In genomic region chr16:8525293-8525692, GRCm38 (mm10) we compare ENCODE assay signal across 24 mouse cellular contexts. TPM values are rescaled to one million over a fixed set of nuclear protein-coding genes. Genes with fewer than 3 reads are reported as not detected.
DNase-seq lines count a peak whose midpoint lies in the region; ATAC-seq and TF ChIP-seq lines count a peak whose summit lies in the region.
"Had no signal": no experiment of that assay in that cellular context is flagged by ENCODE, and none has a peak within 500 bp of the region (broad histone marks: within the 10 kb centered on the region; RNA-seq: fewer than 3 reads in every experiment).

No protein-coding gene starts in this region.

- H3K4me1 ChIP-seq in hindbrain, embryonic 13.5 days (replicated peaks): peaks cover 60% of the 10 kb centered on the region
- peaks cover 2% of the 10 kb centered on the region; the same call in 1 of the 2 replicates for H3K4me1 ChIP-seq in hindbrain, embryonic 11.5 days (replicated peaks; ENCODE audit: control insufficient read depth, insufficient read depth, low read length)
- peaks cover 12% of the 10 kb centered on the region for H3K4me1 ChIP-seq in liver, embryonic 16.5 days (ENCODE audit: control insufficient read depth, low read depth, low read length)
- H3K4me1 ChIP-seq in liver, embryonic 11.5 days (replicated peaks; ENCODE audit: control insufficient read depth, insufficient read depth, low read length): peaks cover 4% of the 10 kb centered on the region; the same call in 1 of the 2 replicates
- H3K4me1 ChIP-seq in intestine, embryonic 16.5 days (ENCODE audit: control insufficient read depth, insufficient read depth, low read length): peaks cover 28% of the 10 kb centered on the region
- H3K4me1 ChIP-seq in olfactory bulb, adult 2 months (ENCODE audit: control insufficient read depth, insufficient read depth, low read length): peaks cover 36% of the 10 kb centered on the region

- H3K27me3 ChIP-seq in hindbrain, embryonic 13.5 days: no peaks in the 10 kb centered on the region
- no peaks in the 10 kb centered on the region for H3K27me3 ChIP-seq in hindbrain, embryonic 11.5 days (ENCODE audit: control insufficient read depth, insufficient read depth, low read length)
- no peaks in the 10 kb centered on the region for H3K27me3 ChIP-seq in liver, embryonic 16.5 days (ENCODE audit: control insufficient read depth, insufficient read depth, low read depth, low read length)
- H3K27me3 ChIP-seq in liver, embryonic 11.5 days (replicated peaks; ENCODE audit: control insufficient read depth, insufficient read depth, low read length): no peaks in the 10 kb centered on the region
- H3K27me3 ChIP-seq in intestine, embryonic 16.5 days (replicated peaks; ENCODE audit: control insufficient read depth, insufficient read depth, low read length): no peaks in the 10 kb centered on the region
- H3K27me3 ChIP-seq: liver, embryonic 13.5 days had no signal

- H3K9me3 ChIP-seq in hindbrain, embryonic 13.5 days: no peaks in the 10 kb centered on the region
- H3K9me3 ChIP-seq in hindbrain, embryonic 11.5 days (ENCODE audit: control insufficient read depth, low read length): no peaks in the 10 kb centered on the region
- H3K9me3 ChIP-seq in liver, embryonic 16.5 days (replicated peaks; ENCODE audit: control insufficient read depth, low read length): no peaks in the 10 kb centered on the region
- H3K9me3 ChIP-seq in liver, embryonic 11.5 days (ENCODE audit: control insufficient read depth, low read length): no peaks in the 10 kb centered on the region
- H3K9me3 ChIP-seq in intestine, embryonic 16.5 days (ENCODE audit: control insufficient read depth, low read length): no peaks in the 10 kb centered on the region
- H3K9me3 ChIP-seq: hindbrain, embryonic 10.5 days; liver, embryonic 13.5 days; megakaryocyte, embryonic 14.5 days had no signal

- H3K27ac ChIP-seq in hindbrain, embryonic 13.5 days: 0 out of 2 replicates have a peak overlapping the region, but pooled peaks have one; percentile 92
- H3K27ac ChIP-seq in hindbrain, embryonic 11.5 days (ENCODE audit: low read depth, low read length): no peak overlapping the region
- H3K27ac ChIP-seq in liver, embryonic 16.5 days (ENCODE audit: low read length): peak overlapping the region; percentile 27; the same call in 1 of the 2 replicates
- no peak overlapping the region for H3K27ac ChIP-seq in liver, embryonic 11.5 days (ENCODE audit: low read depth, low read length)
- peak overlapping the region; percentile 64 for H3K27ac ChIP-seq in intestine, embryonic 16.5 days (ENCODE audit: low read length)
- H3K27ac ChIP-seq in olfactory bulb, adult 2 months (ENCODE audit: insufficient read depth, low read depth, low read length): peak overlapping the region; percentile 38; the same call in 1 of the 2 replicates
- H3K27ac ChIP-seq: hindbrain, embryonic 10.5 days; liver, embryonic 13.5 days had no signal

- DNase-seq in hindbrain, embryonic 11.5 days (ENCODE audit: low spot score): no peak
- no peak for DNase-seq in liver, embryonic 11.5 days (ENCODE audit: low spot score)
- no peak for DNase-seq in cerebellum, postnatal 25 days
- DNase-seq in cerebellum, adult 18-20 months: no peak
- DNase-seq: adrenal gland, postnatal 10 days; cerebellum, adult 9-10 months; gastrocnemius, postnatal 10 days; heart, postnatal 14 days; kidney, adult 2 months; kidney, postnatal 36 days; liver, embryonic 13.5 days; lung, postnatal 4 days; midbrain, embryonic 14.5 days; right cerebral cortex, postnatal 4 days; thymus, adult 2 months; thymus, postnatal 36 days had no signal

- H3K9ac ChIP-seq in hindbrain, embryonic 13.5 days: no peak overlapping the region
- H3K9ac ChIP-seq in hindbrain, embryonic 11.5 days (ENCODE audit: low read depth, low read length): no peak overlapping the region
- H3K9ac ChIP-seq in liver, embryonic 16.5 days (ENCODE audit: low read depth, low read length): no peak overlapping the region
- H3K9ac ChIP-seq in liver, embryonic 11.5 days (ENCODE audit: low read depth, low read length): no peak overlapping the region
- no peak overlapping the region; the same call in 1 of the 2 replicates for H3K9ac ChIP-seq in intestine, embryonic 16.5 days (ENCODE audit: low read depth, low read length)
- H3K9ac ChIP-seq: liver, embryonic 13.5 days had no signal

- TF ChIP-seq CTCF in olfactory bulb, adult 2 months (IDR thresholded peaks at IDR 0.05; ENCODE audit: insufficient read depth, low read depth, low read length): no peak

- H3K36me3 ChIP-seq in hindbrain, embryonic 13.5 days: no peaks in the 10 kb centered on the region
- no peaks in the 10 kb centered on the region for H3K36me3 ChIP-seq in hindbrain, embryonic 11.5 days (ENCODE audit: control insufficient read depth, insufficient read depth, low read length)
- H3K36me3 ChIP-seq in liver, embryonic 16.5 days (ENCODE audit: control insufficient read depth, insufficient read depth): no peaks in the 10 kb centered on the region
- no peaks in the 10 kb centered on the region for H3K36me3 ChIP-seq in liver, embryonic 11.5 days (ENCODE audit: control insufficient read depth, insufficient read depth, low read length)
- no peaks in the 10 kb centered on the region for H3K36me3 ChIP-seq in intestine, embryonic 16.5 days (ENCODE audit: control insufficient read depth, insufficient read depth, low read length)
- H3K36me3 ChIP-seq: hindbrain, embryonic 10.5 days; liver, embryonic 13.5 days had no signal

- no peak for TF ChIP-seq POLR2A in olfactory bulb, adult 2 months (IDR thresholded peaks at IDR 0.05; ENCODE audit: insufficient read depth, low read depth, low read length)

- 68% methylated on average over 3 of the region's 3 CpGs for WGBS in hindbrain, embryonic 13.5 days
- 68% methylated on average over 3 of the region's 3 CpGs for WGBS in hindbrain, embryonic 11.5 days
- 42% methylated on average over 3 of the region's 3 CpGs for WGBS in liver, embryonic 16.5 days (ENCODE audit: insufficient replicate concordance)
- 61% methylated on average over 3 of the region's 3 CpGs for WGBS in liver, embryonic 11.5 days
- WGBS in intestine, embryonic 16.5 days: 57% methylated on average over 3 of the region's 3 CpGs
- WGBS in olfactory bulb, adult 2 months: 44% methylated on average over 3 of the region's 3 CpGs

- ATAC-seq in hindbrain, embryonic 13.5 days (ENCODE audit: low FRiP score): no peak
- no peak for ATAC-seq in hindbrain, embryonic 11.5 days (ENCODE audit: low FRiP score)
- no peak for ATAC-seq in liver, embryonic 16.5 days (ENCODE audit: low read depth)
- no peak for ATAC-seq in liver, embryonic 11.5 days (replicated peaks; ENCODE audit: low FRiP score)
- ATAC-seq in intestine, embryonic 16.5 days: peak; percentile 4; the same call in 1 of the 2 replicates
- ATAC-seq: forebrain, embryonic 16.5 days had no signal

- no peak overlapping the region for H3K4me2 ChIP-seq in hindbrain, embryonic 13.5 days
- no peak overlapping the region for H3K4me2 ChIP-seq in hindbrain, embryonic 11.5 days (replicated peaks; ENCODE audit: low read depth, low read length)
- H3K4me2 ChIP-seq in liver, embryonic 16.5 days (ENCODE audit: low read depth, low read length): no peak overlapping the region
- H3K4me2 ChIP-seq in liver, embryonic 11.5 days: no peak overlapping the region
- 0 out of 2 replicates have a peak overlapping the region, but pooled peaks have one; percentile 13 for H3K4me2 ChIP-seq in intestine, embryonic 16.5 days (ENCODE audit: low read depth, low read length)
- H3K4me2 ChIP-seq: liver, embryonic 13.5 days had no signal

- no peak overlapping the region for H3K4me3 ChIP-seq in hindbrain, embryonic 13.5 days
- no peak overlapping the region for H3K4me3 ChIP-seq in hindbrain, embryonic 11.5 days (ENCODE audit: low read depth, low read length)
- no peak overlapping the region for H3K4me3 ChIP-seq in liver, embryonic 16.5 days (ENCODE audit: low read depth, low read length)
- no peak overlapping the region for H3K4me3 ChIP-seq in liver, embryonic 11.5 days (ENCODE audit: low read depth, low read length)
- H3K4me3 ChIP-seq in intestine, embryonic 16.5 days (ENCODE audit: low read length): no peak overlapping the region
- H3K4me3 ChIP-seq in olfactory bulb, adult 2 months (ENCODE audit: insufficient read depth, low read depth, low read length): no peak overlapping the region
- H3K4me3 ChIP-seq: erythroblast, embryonic 14.5 days; hindbrain, embryonic 10.5 days; liver, embryonic 13.5 days; megakaryocyte, embryonic 14.5 days had no signal

RNA-seq across cellular contexts. Expression of gene Abat, which starts 12.1 kb away (rescaled TPM):
- polyA plus RNA-seq in hindbrain, embryonic 13.5 days (2015; fragmentation: Nextera tagmentation; extraction: Ambion mirVana): 81.1 and 88.3 TPM in 2 replicates
- polyA plus RNA-seq in hindbrain, embryonic 11.5 days (2014; fragmentation: Nextera tagmentation; extraction: Ambion mirVana): 27.4 and 33.1 TPM in 2 replicates
- 37.8 and 46.2 TPM in 2 replicates for polyA plus RNA-seq in liver, embryonic 16.5 days (2015; fragmentation: Nextera tagmentation; extraction: Ambion mirVana)
- 25.6 and 29.2 TPM in 2 replicates for polyA plus RNA-seq in liver, embryonic 11.5 days (2014; fragmentation: Nextera tagmentation; extraction: Ambion mirVana)
- 80.0 and 89.5 TPM in 2 replicates for polyA plus RNA-seq in intestine, embryonic 16.5 days (2015; fragmentation: Nextera tagmentation; extraction: Ambion mirVana)
- 131 and 165 TPM in 2 replicates for polyA plus RNA-seq in olfactory bulb, adult 2 months (2012; ENCODE audit: insufficient read depth, insufficient read length, low replicate concordance, missing spikeins)

RNA-seq across cellular contexts. Expression of gene Mettl22, which starts 54.7 kb away (rescaled TPM):
- 34.6 and 34.8 TPM in 2 replicates for polyA plus RNA-seq in hindbrain, embryonic 13.5 days (2015; fragmentation: Nextera tagmentation; extraction: Ambion mirVana)
- 21.1 and 24.2 TPM in 2 replicates for polyA plus RNA-seq in hindbrain, embryonic 11.5 days (2014; fragmentation: Nextera tagmentation; extraction: Ambion mirVana)
- polyA plus RNA-seq in liver, embryonic 16.5 days (2015; fragmentation: Nextera tagmentation; extraction: Ambion mirVana): 5.9 and 7.5 TPM in 2 replicates
- 21.3 and 22.3 TPM in 2 replicates for polyA plus RNA-seq in liver, embryonic 11.5 days (2014; fragmentation: Nextera tagmentation; extraction: Ambion mirVana)
- 13.8 and 15.0 TPM in 2 replicates for polyA plus RNA-seq in intestine, embryonic 16.5 days (2015; fragmentation: Nextera tagmentation; extraction: Ambion mirVana)
- polyA plus RNA-seq in olfactory bulb, adult 2 months (2012; ENCODE audit: insufficient read depth, insufficient read length, low replicate concordance, missing spikeins): not detected in 2 replicates

Comparison
In these comparisons a context has a peak if more than half of its experiments do, and no peak if none do; other contexts are left out.
1. H3K27ac ChIP-seq: peak in hindbrain, embryonic 13.5 days (single experiment), liver, embryonic 16.5 days (single experiment), intestine, embryonic 16.5 days (single experiment) and olfactory bulb, adult 2 months (single experiment); none in hindbrain, embryonic 11.5 days (single experiment) and liver, embryonic 11.5 days (single experiment).